Mouse (Mus musculus) A20 (cell line): Measurements from ENCODE around the gene Pde2a.
A peak's percentile ranks its signal among the peaks of the same experiment; 100 is the strongest.
"Not testable (repeated sequence)": the region's sequence is repeated elsewhere in the genome, so short reads cannot be mapped to it uniquely, and the experiment has no call there.

ENCODE experiments used
- DNase-seq: peaks from one replicate; pipeline ENCODE4 v3.0.0-alpha.2; 2011; ENCODE audit warnings: low read depth, low spot score

Gene Pde2a

GRCm38 (mm10) chr7:101515295-101515694 is 93.8 kb downstream of the Pde2a start:
- DNase-seq = no peak

DNA sequence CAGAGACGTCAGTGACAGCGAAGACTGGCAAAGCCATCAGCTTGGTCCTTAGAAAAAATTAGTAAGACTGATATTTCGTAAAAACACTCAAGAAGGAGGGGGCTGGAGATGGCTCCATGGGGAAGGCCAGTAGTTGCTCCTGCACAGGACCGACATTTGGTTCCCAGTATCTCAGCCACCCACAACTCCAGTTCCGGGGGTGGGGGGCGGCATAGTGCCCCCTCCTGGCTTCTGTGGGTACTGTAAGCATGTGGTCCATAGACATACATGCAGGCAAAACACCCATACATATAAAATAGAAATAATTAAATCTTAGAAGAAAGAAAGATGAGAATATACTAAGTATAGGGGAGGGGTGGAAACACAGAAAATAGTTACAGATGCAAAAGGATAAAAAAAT is 95.0 kb downstream of the Pde2a start:
- DNase-seq = peak; percentile 30

DNA sequence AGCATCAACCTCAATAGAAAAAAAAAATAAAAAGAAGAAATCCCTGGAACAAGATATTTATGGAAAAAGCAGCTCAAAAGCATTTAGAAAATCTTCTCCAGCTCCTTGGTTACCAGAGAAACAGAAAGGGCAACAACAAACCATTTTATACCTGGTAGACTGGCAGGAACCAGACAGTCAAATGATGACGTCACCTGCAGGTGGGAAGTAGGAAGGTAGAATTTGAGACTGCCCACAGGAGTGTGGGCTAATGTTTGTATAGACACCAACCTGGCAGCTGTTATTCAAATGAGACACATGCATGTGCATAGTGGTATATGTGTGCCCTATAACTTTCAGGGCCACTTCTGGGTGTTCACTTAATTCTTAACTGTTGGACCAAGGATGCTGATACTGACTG is 100.2 kb downstream of the Pde2a start:
- no peak for DNase-seq

DNA sequence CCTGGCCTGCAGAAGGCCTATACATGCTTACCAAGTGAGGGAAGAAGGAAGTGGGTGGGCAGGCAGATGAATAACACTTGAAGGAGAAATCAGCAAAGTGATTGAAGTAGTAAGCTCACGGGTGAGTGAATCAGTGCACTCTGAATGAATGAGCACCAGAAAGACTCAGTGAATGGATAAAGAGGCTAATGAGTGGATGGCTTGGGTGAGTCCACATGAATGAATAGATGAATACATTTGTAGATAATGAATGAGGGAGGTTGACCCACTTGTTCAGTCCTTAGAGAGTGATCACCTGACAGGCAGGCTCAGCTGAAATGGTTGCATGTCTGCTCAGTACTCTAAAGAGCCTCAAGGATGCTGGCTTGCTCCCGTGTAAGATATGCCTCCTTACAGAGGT is 101.7 kb downstream of the Pde2a start:
- no peak for DNase-seq

DNA sequence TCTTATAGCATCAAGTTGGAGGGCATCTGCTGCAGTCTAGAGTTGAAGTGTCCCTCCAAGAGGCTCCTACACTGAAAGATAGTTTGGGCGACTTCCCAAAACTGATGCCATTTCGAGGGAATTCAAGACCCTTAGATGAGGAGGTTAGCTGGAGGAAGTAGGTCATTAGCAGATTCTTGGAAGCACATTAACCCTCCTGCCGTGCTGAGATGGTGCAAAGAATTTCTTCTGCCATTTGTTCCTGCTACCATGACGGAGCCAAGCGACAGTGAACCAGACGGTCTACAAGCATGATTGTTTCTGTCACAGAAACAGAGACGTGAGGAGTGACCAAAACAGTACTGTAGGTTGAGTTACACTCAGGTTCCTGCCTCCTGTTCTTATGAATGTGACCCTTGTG is 105.0 kb downstream of the Pde2a start:
- DNase-seq = no peak

GRCm38 (mm10) chr7:101534428-101534827 is 112.9 kb downstream of the Pde2a start:
- no peak for DNase-seq

GRCm38 (mm10) chr7:101535102-101535501 is 113.6 kb downstream of the Pde2a start:
- DNase-seq = no peak

DNA sequence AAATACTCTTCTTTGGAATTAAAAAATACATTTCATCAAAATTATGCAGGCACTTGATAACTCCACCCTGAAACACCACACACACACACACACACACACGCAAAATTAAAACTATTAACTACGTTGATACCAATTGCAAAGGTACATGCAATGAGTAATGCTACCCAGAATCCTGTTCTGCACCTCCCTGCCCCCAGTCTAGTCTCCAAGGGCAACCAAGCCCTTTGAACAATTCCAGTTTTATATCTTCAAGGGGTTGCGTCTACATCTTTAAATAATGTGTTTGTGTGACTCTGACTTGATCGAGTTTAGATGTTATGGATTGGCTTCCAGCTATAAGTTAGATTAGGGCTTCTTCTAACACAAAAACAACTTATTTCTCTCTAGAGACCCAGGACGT is 114.0 kb downstream of the Pde2a start:
- no peak for DNase-seq

GRCm38 (mm10) chr7:101537541-101537940 is 116.0 kb downstream of the Pde2a start:
- DNase-seq = no peak

DNA sequence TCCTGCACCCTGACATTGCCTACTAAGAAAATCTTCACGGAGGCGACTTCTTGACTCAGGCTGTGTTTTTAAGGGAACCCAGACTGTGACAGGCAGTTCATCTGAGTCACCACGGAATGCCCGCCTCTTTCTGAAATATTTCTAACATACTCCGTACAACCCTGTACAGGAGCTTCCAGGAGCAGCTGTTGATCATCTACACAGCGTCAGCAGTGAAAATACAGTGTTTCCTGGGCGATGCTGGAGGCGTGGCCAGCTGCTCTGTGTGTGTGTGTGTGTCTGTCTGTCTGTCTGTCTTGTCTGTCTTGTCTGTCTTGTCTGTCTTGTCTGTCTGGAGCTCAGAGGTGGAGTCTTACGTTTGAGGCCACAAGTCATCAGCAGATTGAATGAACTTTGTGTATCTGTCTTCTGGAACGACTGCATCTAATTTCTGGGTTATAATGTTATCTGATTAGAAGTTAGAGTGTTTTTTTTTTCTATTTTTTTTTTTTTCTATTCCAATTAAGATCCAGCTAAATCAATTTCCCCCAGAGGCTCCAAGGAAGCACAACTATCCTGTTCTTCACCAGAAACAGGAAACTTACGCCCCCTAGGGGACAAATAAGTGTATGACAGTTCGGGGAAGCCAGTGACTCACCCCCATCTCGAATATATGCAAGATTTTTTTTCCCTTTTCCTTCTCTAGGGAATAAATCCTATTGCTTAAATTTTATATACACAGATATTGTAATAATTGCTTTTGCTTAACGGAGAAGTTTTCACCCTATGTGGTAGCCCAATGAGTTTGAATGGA is 116.8 kb downstream of the Pde2a start:
- peak; percentile 51 for DNase-seq

DNA sequence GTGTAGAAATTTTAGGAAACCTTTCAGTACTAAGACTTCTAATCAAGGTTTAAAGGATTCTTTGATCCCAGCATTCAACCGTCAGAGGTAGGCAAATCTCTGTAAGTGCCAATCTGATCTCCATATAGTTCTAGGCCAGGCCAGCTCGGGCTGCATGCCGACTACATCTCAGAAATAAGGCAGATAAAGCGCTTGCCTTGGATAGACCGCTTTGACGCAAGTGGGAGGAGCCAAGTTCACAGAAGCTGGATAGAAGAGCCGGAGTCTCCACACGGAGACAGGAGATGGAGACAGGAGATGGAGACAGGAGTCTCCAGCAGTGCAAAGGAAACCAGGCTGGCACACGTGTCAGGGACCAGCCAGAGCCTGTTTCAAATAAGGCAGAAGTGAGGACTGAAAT is 118.3 kb downstream of the Pde2a start:
- DNase-seq = no peak

- peak; percentile 22 for DNase-seq
Measured at GRCm38 (mm10) chr7:101540684-101541083, 119.2 kb downstream of the Pde2a start.

DNA sequence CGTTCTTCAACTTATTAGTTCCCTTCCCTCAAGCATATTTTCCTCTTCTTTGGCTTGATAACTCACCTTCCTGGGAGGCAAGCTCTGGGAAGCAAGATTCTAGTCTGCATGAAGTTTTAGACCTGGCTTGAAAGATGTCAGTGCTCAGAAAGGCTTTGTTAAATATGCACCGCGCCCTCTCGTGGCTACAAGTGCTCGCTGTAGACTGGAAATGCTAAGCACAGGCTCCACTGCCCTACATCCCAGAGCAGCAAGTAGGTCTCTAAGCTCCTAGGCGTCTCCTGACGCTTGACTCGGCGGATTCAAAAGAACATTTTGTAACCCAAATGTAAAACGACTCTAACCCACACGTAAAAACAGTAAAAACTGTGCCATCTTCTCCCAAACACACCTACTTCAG is 119.6 kb downstream of the Pde2a start:
- DNase-seq = peak; percentile 71

DNA sequence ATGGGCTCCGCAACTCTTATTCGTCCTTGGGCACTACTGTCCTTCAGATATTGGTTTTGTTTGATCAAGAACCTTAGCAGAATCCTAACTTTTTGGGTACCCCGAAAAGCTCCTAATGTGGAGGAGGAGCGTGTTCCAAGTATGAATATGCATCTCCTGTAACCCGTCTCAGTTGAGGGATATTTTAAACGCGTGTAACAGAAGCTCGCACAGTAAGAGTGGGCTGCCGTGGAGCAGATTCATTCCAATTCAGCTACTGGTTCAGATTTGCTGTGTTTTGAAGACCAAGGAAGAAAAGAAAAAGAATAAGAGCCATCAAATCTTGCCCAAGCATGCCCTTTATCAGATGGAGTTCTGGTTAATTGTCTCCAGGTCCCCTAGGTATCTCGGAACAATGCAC is 120.2 kb downstream of the Pde2a start:
- no peak for DNase-seq

DNA sequence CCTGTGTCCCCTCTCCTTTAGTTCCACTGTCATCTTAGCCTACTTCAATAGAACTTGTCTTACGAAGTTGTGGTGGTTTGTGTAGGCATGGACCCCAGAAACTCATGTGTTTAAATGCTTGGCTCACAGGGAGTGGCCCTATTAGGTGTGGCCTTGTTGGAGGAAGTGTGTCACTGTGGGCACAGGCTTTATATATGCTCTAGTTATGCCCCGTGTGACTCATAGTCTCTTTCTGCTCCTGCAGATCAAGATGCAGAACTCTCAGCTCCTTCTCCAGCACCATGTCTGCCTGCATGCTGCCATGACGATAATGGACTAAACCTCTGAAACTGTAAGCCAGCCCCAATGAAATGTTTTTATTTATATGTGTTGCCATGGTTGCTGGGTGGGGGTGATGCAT is 126.2 kb downstream of the Pde2a start:
- no peak for DNase-seq

DNA sequence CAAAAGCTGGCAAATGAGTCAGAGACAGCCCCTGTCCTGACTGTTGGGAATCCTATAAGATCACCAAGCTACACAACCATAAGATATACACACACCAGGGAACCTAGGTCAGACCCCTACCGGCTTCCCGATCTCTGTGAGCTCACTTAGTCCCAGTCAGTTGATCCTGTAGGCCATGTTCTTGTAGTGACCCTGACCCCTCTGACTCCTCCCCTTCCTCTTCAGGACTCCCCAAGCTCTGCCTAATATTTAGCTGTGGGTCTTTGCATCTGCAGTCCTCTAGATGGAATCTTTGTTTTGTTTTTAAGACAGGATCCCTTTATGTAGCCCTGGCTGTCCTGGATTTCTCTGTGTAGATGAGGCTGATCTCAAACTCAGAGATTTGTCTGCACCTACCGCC is 127.8 kb downstream of the Pde2a start:
- no peak for DNase-seq

DNA sequence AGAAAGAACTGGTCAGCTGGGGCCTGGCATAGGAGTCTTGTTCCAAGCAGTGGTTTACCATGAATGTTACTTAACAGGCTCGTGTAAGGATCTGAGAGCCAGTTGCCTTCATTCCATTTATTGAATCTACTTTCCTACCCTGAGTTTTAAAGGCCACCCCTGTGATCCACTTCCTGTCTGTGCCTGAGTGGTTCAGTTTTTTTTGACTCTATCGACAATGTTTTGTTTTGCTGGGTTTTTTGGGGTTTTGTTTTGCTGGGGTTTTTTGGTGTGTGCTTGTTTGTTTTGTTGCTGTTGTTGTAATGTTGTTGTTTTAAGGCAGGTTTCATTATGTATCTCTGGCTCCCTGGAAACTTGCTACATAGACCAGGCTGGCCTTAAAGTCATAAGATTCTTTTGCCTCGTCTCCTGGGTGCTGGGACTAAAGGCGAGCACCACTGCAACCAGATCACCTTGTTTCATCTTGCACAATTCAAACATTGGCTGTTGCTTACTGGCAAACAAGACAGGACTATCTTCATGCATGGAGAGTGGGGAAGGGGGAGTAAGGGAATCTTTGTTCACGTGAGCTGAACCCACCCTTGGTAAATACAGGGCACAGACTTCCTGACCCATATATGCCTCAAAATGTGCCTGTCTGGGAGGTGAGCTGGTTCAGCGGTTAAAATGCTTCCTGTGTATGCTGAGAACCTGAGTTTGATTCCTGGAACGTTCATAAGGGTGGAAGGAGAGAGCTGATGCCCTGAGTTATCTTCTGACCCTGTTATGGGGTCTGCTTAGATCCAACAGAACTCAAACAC is 129.4 kb downstream of the Pde2a start:
- no peak for DNase-seq

DNA sequence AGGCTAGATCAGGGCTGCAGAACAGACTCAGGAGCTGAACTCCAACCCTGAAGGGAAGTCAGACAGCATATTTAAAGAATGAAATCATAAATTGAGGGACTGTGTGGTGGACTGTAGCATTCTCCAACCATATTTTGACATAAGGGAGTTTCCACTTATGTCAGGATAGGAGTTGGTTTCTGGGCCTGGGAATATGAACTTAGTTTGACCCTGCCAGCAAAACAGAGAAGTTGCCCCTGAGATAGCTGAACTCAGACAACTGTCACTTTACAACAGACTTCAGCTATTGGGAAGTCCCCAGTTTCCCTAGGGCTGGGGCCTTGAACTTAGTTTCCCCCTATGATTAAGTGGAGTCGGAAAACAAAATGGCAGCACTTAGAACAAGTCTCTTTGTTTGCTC is 130.0 kb downstream of the Pde2a start:
- DNase-seq = no peak

DNA sequence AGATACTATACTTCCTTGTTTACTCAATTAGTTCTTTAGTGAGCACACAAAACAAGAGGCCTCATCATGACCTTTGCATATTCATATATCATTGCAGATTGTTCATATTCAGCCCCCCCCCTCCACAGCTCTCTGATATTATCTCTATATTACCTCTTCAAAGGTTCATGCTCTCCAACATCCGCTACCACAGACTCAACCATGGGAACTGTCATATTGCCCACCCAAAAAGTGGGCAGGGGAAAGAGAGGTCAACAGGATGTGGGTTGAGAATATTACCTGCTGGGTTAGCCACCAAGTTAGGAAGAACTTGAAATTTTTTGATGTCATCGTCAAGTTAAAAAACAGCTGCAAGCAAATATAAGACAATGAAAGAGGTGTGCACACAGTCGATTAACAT is 134.0 kb downstream of the Pde2a start:
- DNase-seq = not testable (repeated sequence)

GRCm38 (mm10) chr7:101557391-101557790 is 135.9 kb downstream of the Pde2a start:
- DNase-seq = no peak

DNA sequence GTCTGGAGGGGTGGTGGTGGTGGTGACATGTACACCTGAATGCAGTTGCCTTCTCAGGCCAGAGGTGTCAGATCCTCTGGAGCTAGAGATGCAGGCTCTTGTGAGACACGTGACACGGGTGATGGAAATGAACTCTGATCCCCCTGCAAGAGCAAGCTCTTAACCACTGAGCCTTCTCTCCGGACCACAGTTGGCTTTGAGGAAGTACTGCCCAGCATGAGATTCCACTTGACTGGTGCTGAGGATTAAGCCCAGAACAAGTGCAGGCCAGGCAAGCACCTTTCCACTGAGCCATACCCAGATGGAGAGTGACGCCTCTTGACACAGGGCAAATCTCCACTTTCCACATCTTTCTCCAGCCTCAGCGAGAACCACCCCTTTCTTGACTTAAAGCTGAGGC is 137.9 kb downstream of the Pde2a start:
- DNase-seq = not testable (repeated sequence)
